Mouse (Mus musculus) intestine, postnatal 0 days (tissue): ENCODE results near the gene Mis12. TPM values are rescaled to one million over a fixed set of nuclear protein-coding genes. Genes with fewer than 3 reads are reported as not detected.

Experiments
- ATAC-seq: fragments of 200-750 bp; cut with Nextera tagmentation; 2 replicates; pipeline ENCODE4 v1.8.0; 2017; ENCODE audit warnings: mild to moderate bottlenecking, moderate TSS enrichment, moderate library complexity
- H3K27ac ChIP-seq: fragments of 300-500 bp; sonication (generic); 2 replicates; pipeline ENCODE4 v1.5.1; 2014; ENCODE audit warnings: mild to moderate bottlenecking, low read depth, low read length, moderate library complexity
- H3K27me3 ChIP-seq: fragments of 300-500 bp; sonication (generic); replicated peaks from 2 replicates; pipeline ENCODE4 v1.6.1; 2014; ENCODE audit warnings: low read length, mixed read lengths; ENCODE audit not compliant: control insufficient read depth, insufficient read depth
- H3K36me3 ChIP-seq: fragments of 300-500 bp; sonication (generic); 2 replicates; pipeline ENCODE4 v1.6.1; 2014; ENCODE audit warnings: mild to moderate bottlenecking, moderate library complexity; ENCODE audit not compliant: control insufficient read depth, insufficient read depth
- H3K4me1 ChIP-seq: fragments of 300-500 bp; sonication (generic); replicated peaks from 2 replicates; pipeline ENCODE4 v1.6.1; 2014; ENCODE audit warnings: antibody characterized with exemption, low read length, mixed read lengths; ENCODE audit not compliant: control insufficient read depth, insufficient read depth
- H3K4me2 ChIP-seq: fragments of 300-500 bp; sonication (generic); replicated peaks from 2 replicates; pipeline ENCODE4 v1.6.1; 2014; ENCODE audit warnings: low read depth, mild to moderate bottlenecking, moderate library complexity
- H3K4me3 ChIP-seq: fragments of 300-500 bp; sonication (generic); 2 replicates; pipeline ENCODE4 v1.5.1; 2014; ENCODE audit warnings: low read depth, low read length
- H3K9ac ChIP-seq: fragments of 300-500 bp; sonication (generic); 2 replicates; pipeline ENCODE4 v1.6.1; 2014; ENCODE audit warnings: mild to moderate bottlenecking, low read depth, low read length
- H3K9me3 ChIP-seq: fragments of 300-500 bp; sonication (generic); 2 replicates; pipeline ENCODE4 v1.6.1; 2016; ENCODE audit warnings: mixed run types; ENCODE audit not compliant: control insufficient read depth
- CTCF ChIP-seq: sonication (generic); IDR thresholded peaks from 2 replicates; pipeline ENCODE4 v1.5.1; 2016; ENCODE audit warnings: low read depth, mild to moderate bottlenecking, control low read depth, antibody characterized with exemption, moderate library complexity
- WGBS: fragments of 180-500 bp; shearing (Covaris S2); extraction: QIAGEN DNeasy Blood & Tissue Kit; methylation state at CpG from one replicate; pipeline ENCODE4 v1.1.7; 2014; 5-methylcytosine and 5-hydroxymethylcytosine counted together
- polyA plus RNA-seq: library from polyadenylated mRNA; unstranded; fragments of >200 nt; fragmentation: Nextera tagmentation; extraction: Ambion mirVana; gene quantifications from 2 replicates; pipeline ENCODE4 v1.2.1, GENCODE M21; 2015

Mis12 gene
- polyA plus RNA-seq, 1 experiment from 2014 or later: 10.3 TPM

GRCm38 (mm10) chr11:71008321-71008720, 11.1 kb upstream of the Mis12 start:
- Histone ChIP-seq H3K36me3 (peaks cover 39% of the 10 kb centered on the region), H3K27me3 (no peaks in the 10 kb centered on the region), H3K27ac (no peak overlapping the region), H3K9ac (no peak overlapping the region), H3K4me2 (no peak overlapping the region), H3K9me3 (no peaks in the 10 kb centered on the region), H3K4me1 (0 out of 2 replicates have a peak, but pooled peaks cover under 1% of the 10 kb centered on the region), H3K4me3 (no peak overlapping the region)
- no peak for ATAC-seq
- TF ChIP-seq CTCF: no peak
- 85% methylated on average over 3 of the region's 3 CpGs for WGBS

GRCm38 (mm10) chr11:71012743-71013142, 6.7 kb upstream of the Mis12 start:
- H3K4me2 ChIP-seq: no peak overlapping the region
- no peak for TF ChIP-seq CTCF
- peaks cover 54% of the 10 kb centered on the region for H3K36me3 ChIP-seq
- H3K4me1 ChIP-seq: no peaks in the 10 kb centered on the region
- H3K27me3 ChIP-seq: no peaks in the 10 kb centered on the region
- 92% methylated on average over 7 of the region's 7 CpGs for WGBS
- no peak overlapping the region for H3K27ac ChIP-seq
- H3K9ac ChIP-seq: no peak overlapping the region
- H3K9me3 ChIP-seq: no peaks in the 10 kb centered on the region
- no peak for ATAC-seq
- H3K4me3 ChIP-seq: no peak overlapping the region

GRCm38 (mm10) chr11:71017051-71017450, 2.4 kb upstream of the Mis12 start:
- peaks cover 7% of the 10 kb centered on the region; the same call in 1 of the 2 replicates for H3K4me1 ChIP-seq
- H3K9me3 ChIP-seq: no peaks in the 10 kb centered on the region
- no peak overlapping the region for H3K27ac ChIP-seq
- WGBS: 68% methylated on average over 1 of the region's 1 CpGs
- no peak for ATAC-seq
- no peak overlapping the region for H3K4me2 ChIP-seq
- H3K9ac ChIP-seq: no peak overlapping the region
- no peaks in the 10 kb centered on the region for H3K27me3 ChIP-seq
- no peak for TF ChIP-seq CTCF
- H3K36me3 ChIP-seq: peaks cover 24% of the 10 kb centered on the region
- no peak overlapping the region for H3K4me3 ChIP-seq

GRCm38 (mm10) chr11:71018416-71019200, 803 bp upstream of the Mis12 start:
- Histone ChIP-seq H3K4me3 (peak overlapping the region; percentile 93), H3K36me3 (peaks cover 14% of the 10 kb centered on the region; the same call in 1 of the 2 replicates), H3K27ac (no peak overlapping the region), H3K4me1 (peaks cover 7% of the 10 kb centered on the region; the same call in 1 of the 2 replicates), H3K27me3 (no peaks in the 10 kb centered on the region), H3K9ac (peak overlapping the region; percentile 80), H3K9me3 (no peaks in the 10 kb centered on the region), H3K4me2 (peak overlapping the region; percentile 84)
- TF ChIP-seq CTCF: no peak
- 3% methylated on average over 28 of the region's 28 CpGs for WGBS
- ATAC-seq: peak; percentile 9

- no peaks in the 10 kb centered on the region; the same call in 1 of the 2 replicates for H3K4me1 ChIP-seq
- no peak overlapping the region for H3K4me3 ChIP-seq
- H3K36me3 ChIP-seq: peaks cover 31% of the 10 kb centered on the region
- no peak for TF ChIP-seq CTCF
- H3K9me3 ChIP-seq: no peaks in the 10 kb centered on the region
- no peaks in the 10 kb centered on the region for H3K27me3 ChIP-seq
- no peak overlapping the region for H3K4me2 ChIP-seq
- WGBS: 72% methylated on average over 3 of the region's 3 CpGs
- H3K27ac ChIP-seq: no peak overlapping the region
- no peak for ATAC-seq
- no peak overlapping the region for H3K9ac ChIP-seq
These were observed 8.9 kb downstream of the Mis12 start for GRCm38 (mm10) chr11:71028280-71028679.

GRCm38 (mm10) chr11:71029403-71030118, 10.2 kb downstream of the Mis12 start:
- 69% methylated on average over 3 of the region's 3 CpGs for WGBS
- Histone ChIP-seq H3K4me3 (no peak overlapping the region), H3K4me1 (no peaks in the 10 kb centered on the region; the same call in 1 of the 2 replicates), H3K9me3 (no peaks in the 10 kb centered on the region), H3K36me3 (peaks cover 30% of the 10 kb centered on the region), H3K27me3 (no peaks in the 10 kb centered on the region), H3K27ac (no peak overlapping the region), H3K9ac (no peak overlapping the region), H3K4me2 (no peak overlapping the region)
- ATAC-seq: no peak
- no peak for TF ChIP-seq CTCF
